Mouse (Mus musculus) hematopoietic stem cell, adult 5-6 weeks (primary cell): Measurements from ENCODE around the gene Plin2. TPM values are rescaled to one million over a fixed set of nuclear protein-coding genes. Genes with fewer than 3 reads are reported as not detected.
"Not testable (repeated sequence)": the region's sequence is repeated elsewhere in the genome, so short reads cannot be mapped to it uniquely, and the experiment has no call there.

Experiments used
- ATAC-seq, 2 experiments: fragments of 125-278 bp in 1 of 2; replicated peaks in 1 of 2; 2 replicates each; pipeline ENCODE4 v1.8.0; 2016 to 2017; ENCODE audit warnings: inconsistent platforms in 2 of 2, mild to moderate bottlenecking in 2 of 2, moderate number of reproducible peaks in 2 of 2, low read depth in 1 of 2, moderate TSS enrichment in 1 of 2; ENCODE audit not compliant: low FRiP score in 2 of 2, poor library complexity in 2 of 2, severe bottlenecking in 2 of 2, insufficient read depth in 1 of 2, low TSS enrichment in 1 of 2
- total RNA-seq: library from RNA; stranded (forward); fragments of 172-1452, 232-1000 nt; gene quantifications from 2 replicates; pipeline ENCODE4 v1.2.3, GENCODE M21; 2017

The Plin2 gene
- total RNA-seq, 1 experiment from 2014 or later: 35.1 TPM

- ATAC-seq: no peak
Measured at GRCm38 (mm10) chr4:86686009-86686366, 16.1 kb upstream of the Plin2 start.

- no peak for ATAC-seq
Measured at GRCm38 (mm10) chr4:86685231-86686008, 15.6 kb upstream of the Plin2 start.

GRCm38 (mm10) chr4:86684806-86685205 lies 14.9 kb upstream of the Plin2 start:
- ATAC-seq: no peak

- no peak for ATAC-seq
Measured at GRCm38 (mm10) chr4:86683746-86684145, 13.9 kb upstream of the Plin2 start.

GRCm38 (mm10) chr4:86683280-86683679 lies 13.4 kb upstream of the Plin2 start:
- peak; percentile 36 to 80; a peak in 3 of 4 replicates for ATAC-seq

GRCm38 (mm10) chr4:86681846-86682245 lies 12.0 kb upstream of the Plin2 start:
- ATAC-seq: no peak

GRCm38 (mm10) chr4:86681421-86681820 lies 11.6 kb upstream of the Plin2 start:
- ATAC-seq: no peak

GRCm38 (mm10) chr4:86679686-86680085 lies 9.8 kb upstream of the Plin2 start:
- ATAC-seq: no peak

- ATAC-seq: no peak
Measured at GRCm38 (mm10) chr4:86676756-86677155, 6.9 kb upstream of the Plin2 start.

GRCm38 (mm10) chr4:86674739-86675138 lies 4.9 kb upstream of the Plin2 start:
- peak in 1 of 2 experiments; percentile 27; a peak in 1 of 4 replicates for ATAC-seq

- ATAC-seq: not testable (repeated sequence)
Measured at GRCm38 (mm10) chr4:86674150-86674549, 4.3 kb upstream of the Plin2 start.

GRCm38 (mm10) chr4:86672450-86672849 lies 2.6 kb upstream of the Plin2 start:
- no peak for ATAC-seq

GRCm38 (mm10) chr4:86671803-86672202 lies 1.9 kb upstream of the Plin2 start:
- no peak for ATAC-seq

GRCm38 (mm10) chr4:86670582-86671306 lies 884 bp upstream of the Plin2 start:
- no peak for ATAC-seq

GRCm38 (mm10) chr4:86669241-86669753 lies 563 bp downstream of the Plin2 start:
- ATAC-seq: peak; percentile 57 to 71

- ATAC-seq: no peak
Measured at GRCm38 (mm10) chr4:86668290-86669000, 1.4 kb downstream of the Plin2 start.

GRCm38 (mm10) chr4:86665596-86665995 lies 4.3 kb downstream of the Plin2 start:
- no peak for ATAC-seq

- ATAC-seq: peak in 1 of 2 experiments; percentile 50; a peak in 2 of 4 replicates
Measured at GRCm38 (mm10) chr4:86663919-86664318, 5.9 kb downstream of the Plin2 start.
